Mouse (Mus musculus): Measurements from ENCODE around the gene Slco3a1.
A peak's percentile ranks its signal among the peaks of the same experiment; 100 is the strongest.

DNA sequence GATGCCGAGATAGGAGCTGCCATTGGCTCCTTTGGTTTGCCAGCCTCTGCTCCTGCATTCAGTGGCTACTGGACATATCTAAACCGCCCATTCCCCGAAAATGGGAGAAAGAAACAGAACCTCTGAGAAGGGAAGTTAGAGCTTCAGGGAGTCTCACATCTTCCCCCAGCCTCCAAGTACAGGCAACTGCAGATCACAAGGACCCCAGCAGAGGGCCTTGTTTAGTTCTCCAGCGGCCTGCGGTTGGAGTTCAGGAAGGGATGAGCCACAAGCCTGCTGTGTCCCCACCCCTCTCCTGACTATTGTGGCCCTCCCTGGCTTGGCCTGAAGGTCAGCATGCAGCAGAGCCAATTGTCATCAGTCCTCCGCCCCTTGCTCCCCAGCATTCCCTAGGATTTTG lies 836 bp upstream of the Slco3a1 start:
- TF ChIP-seq CTCF (conservative IDR thresholded peaks at IDR 0.05; ENCODE audit: low read length) (peak; percentile 61), POU5F1 (IDR thresholded peaks at IDR 0.05; ENCODE audit: borderline replicate concordance, low read length) (no peak)

All from E14TG2a.4 (cell line).